Mouse (Mus musculus): ENCODE results near the gene Usp20. TPM values are rescaled to one million over a fixed set of nuclear protein-coding genes. Genes with fewer than 3 reads are reported as not detected.

Gene Usp20
- total and polyA plus RNA-seq, 3 experiments: 3.4 to 13.8 (median 12.0) TPM

DNA sequence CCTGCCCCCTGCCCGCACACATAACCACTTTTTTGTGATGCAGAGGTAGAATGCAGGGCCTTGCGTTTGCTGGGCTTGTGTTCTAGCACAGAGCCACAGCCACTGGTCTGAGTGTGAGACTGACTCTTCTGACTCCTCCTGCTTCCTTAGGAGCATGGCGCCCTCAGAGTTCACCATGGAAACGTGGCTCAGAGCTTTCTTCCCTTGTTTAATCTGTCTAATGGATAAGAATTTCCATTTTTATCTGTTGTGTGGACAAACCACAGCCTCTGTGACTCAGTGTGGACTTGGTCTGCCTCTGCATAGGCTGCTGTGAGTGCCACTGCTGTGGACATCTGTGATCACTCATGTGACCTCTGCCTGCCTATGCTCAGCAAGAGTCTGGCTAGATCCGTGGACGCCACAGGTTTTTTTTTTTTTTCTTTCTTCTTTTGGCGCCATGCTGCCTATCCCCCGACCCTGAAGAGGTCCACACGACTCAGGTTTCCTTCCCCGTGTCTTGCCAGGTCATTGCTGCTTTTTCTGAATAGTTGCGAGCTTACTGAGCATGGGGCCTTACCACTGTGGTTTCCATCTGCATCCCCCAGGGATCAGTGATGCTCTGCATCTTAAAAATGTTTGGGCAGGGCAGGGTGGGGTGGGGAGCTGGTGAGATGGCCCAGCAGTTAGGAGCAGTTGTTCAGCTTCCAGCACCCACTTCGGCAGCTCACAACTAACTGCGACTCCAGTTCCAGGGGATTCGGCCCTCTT, 31.5 kb downstream of the Usp20 start:
- H3K4me3 ChIP-seq (replicated peaks in 1 of 3; ENCODE audit: low read depth in 2 of 3, low read length in 2 of 3, poor library complexity in 1 of 3): no peak overlapping the region
- peaks cover 12 to 32% of the 10 kb centered on the region in 2 experiments for H3K4me1 ChIP-seq (ENCODE audit: control insufficient read depth in 1 of 2, insufficient read depth in 2 of 2)
- peaks cover 58 to 86% of the 10 kb centered on the region in 2 experiments for H3K36me3 ChIP-seq (replicated peaks in 1 of 2; ENCODE audit: control insufficient read depth in 1 of 2, insufficient read depth in 1 of 2, low read length in 1 of 2)
- no peak overlapping the region for H3K9ac ChIP-seq (ENCODE audit: insufficient read depth, low read depth)
- H3K79me2 ChIP-seq (replicated peaks; ENCODE audit: control insufficient read depth, extremely low read depth, insufficient read depth, poor library complexity, severe bottlenecking): no peaks in the 10 kb centered on the region
- no peak for TF ChIP-seq MEF2A (IDR thresholded peaks at IDR 0.05; ENCODE audit: borderline replicate concordance, low read depth, low read length)
- TF ChIP-seq TBP (conservative IDR thresholded peaks at IDR 0.05; ENCODE audit: low read depth, low read length): no peak
- TF ChIP-seq IRF4 (IDR thresholded peaks at IDR 0.05; ENCODE audit: low read depth, low read length): no peak
- TF ChIP-seq BHLHE40 (IDR thresholded peaks at IDR 0.05; ENCODE audit: low read depth, low read length): peak; percentile 28
- peak; percentile 36 for TF ChIP-seq ETS1 (conservative IDR thresholded peaks at IDR 0.05; ENCODE audit: low read depth, low read length)
- TF ChIP-seq USF1 (IDR thresholded peaks at IDR 0.05; ENCODE audit: low read depth, low read length): no peak
- TF ChIP-seq RCOR1 (conservative IDR thresholded peaks at IDR 0.05; ENCODE audit: low read depth, low read length): no peak
- no peak for TF ChIP-seq NELFE (IDR thresholded peaks at IDR 0.05; ENCODE audit: low read depth, low read length)
- TF ChIP-seq ELF1 (IDR thresholded peaks at IDR 0.05; ENCODE audit: low read depth, low read length): no peak
- TF ChIP-seq ZMIZ1 (IDR thresholded peaks at IDR 0.05; ENCODE audit: low read depth, low read length): no peak
- no peak for TF ChIP-seq SIN3A (IDR thresholded peaks at IDR 0.05; ENCODE audit: low read length)
- TF ChIP-seq MXI1 (IDR thresholded peaks at IDR 0.05; ENCODE audit: low read depth, low read length): no peak
- H3K27me3 ChIP-seq (replicated peaks): no peaks in the 10 kb centered on the region
- dilution Hi-C loops (cut with MboI; ENCODE audit: extremely low pct_ligation_motif_present, extremely low pct_unique_long_range_greater_than_20kb, low sequenced_read_pairs) (no loop called here), in situ Hi-C loops (cut with MboI; ENCODE audit: low pct_ligation_motif_present, low pct_unique_long_range_greater_than_20kb, low sequenced_read_pairs) (loop anchor here (25.0 kb wide), 1 partner anchor 274 kb away; no protein-coding TSS in a partner anchor)
- no peak overlapping the region for H3K4me2 ChIP-seq (ENCODE audit: insufficient read depth, low read depth, poor library complexity, severe bottlenecking)
- H3K27ac ChIP-seq (ENCODE audit: insufficient read depth, low read depth): peak overlapping the region; percentile 35
- DNase-seq (ENCODE audit: extremely low read depth): peak; percentile 79
- no peaks in the 10 kb centered on the region for H3K9me3 ChIP-seq (replicated peaks; ENCODE audit: low read length)

DNA sequence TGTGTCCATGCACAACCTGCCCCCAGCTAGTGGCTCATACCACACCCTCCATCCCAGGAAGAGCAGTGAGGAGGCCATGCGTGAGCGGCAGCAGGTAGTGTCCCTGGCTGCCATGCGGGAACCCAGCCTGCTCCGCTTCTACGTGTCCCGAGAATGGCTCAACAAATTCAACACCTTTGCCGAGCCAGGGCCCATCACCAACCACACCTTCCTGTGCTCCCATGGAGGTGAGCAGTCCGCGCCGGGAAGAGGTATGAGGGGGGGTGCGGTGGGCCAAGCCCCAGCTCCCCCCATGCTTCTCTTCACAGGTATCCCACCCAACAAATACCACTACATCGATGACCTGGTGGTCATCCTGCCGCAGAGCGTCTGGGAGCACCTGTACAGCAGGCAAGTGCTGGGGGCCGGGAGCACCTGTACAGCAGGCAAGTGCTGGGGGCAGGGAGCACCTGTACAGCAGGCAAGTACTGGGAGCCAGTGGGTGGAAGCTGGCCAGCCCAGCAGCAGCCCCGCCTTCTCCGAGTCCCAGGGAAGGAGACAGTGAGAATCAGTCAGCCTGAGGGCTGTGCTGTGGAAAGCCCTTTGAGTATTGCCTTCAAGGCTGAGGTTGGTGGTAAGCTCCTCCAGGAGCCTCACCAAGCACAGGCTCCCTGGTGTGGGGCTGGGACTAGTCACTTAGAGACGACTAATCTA, 35.7 kb downstream of the Usp20 start:
- Histone ChIP-seq H3K79me2 (replicated peaks; ENCODE audit: control insufficient read depth, extremely low read depth, insufficient read depth, poor library complexity, severe bottlenecking) (no peaks in the 10 kb centered on the region), H3K4me2 (ENCODE audit: insufficient read depth, low read depth, poor library complexity, severe bottlenecking) (no peak overlapping the region), H3K4me1 (ENCODE audit: control insufficient read depth in 1 of 2, insufficient read depth in 2 of 2) (peaks cover 12 to 25% of the 10 kb centered on the region in 2 experiments), H3K36me3 (replicated peaks in 1 of 2; ENCODE audit: control insufficient read depth in 1 of 2, insufficient read depth in 1 of 2, low read length in 1 of 2) (peaks cover 54 to 86% of the 10 kb centered on the region in 2 experiments), H3K4me3 (replicated peaks in 1 of 3; ENCODE audit: low read depth in 2 of 3, low read length in 2 of 3, poor library complexity in 1 of 3) (no peak overlapping the region), H3K27me3 (replicated peaks) (no peaks in the 10 kb centered on the region), H3K9ac (ENCODE audit: insufficient read depth, low read depth) (no peak overlapping the region), H3K27ac (ENCODE audit: insufficient read depth, low read depth) (no peak overlapping the region), H3K9me3 (replicated peaks; ENCODE audit: low read length) (no peaks in the 10 kb centered on the region)
- in situ Hi-C loops (cut with MboI; ENCODE audit: low pct_ligation_motif_present, low pct_unique_long_range_greater_than_20kb, low sequenced_read_pairs): loop anchor here (25.0 kb wide), 1 partner anchor 270 kb away; no protein-coding TSS in a partner anchor
- dilution Hi-C loops (cut with MboI; ENCODE audit: extremely low pct_ligation_motif_present, extremely low pct_unique_long_range_greater_than_20kb, low sequenced_read_pairs): no loop called here
- TF ChIP-seq POLR2A (IDR thresholded peaks at IDR 0.05; ENCODE audit: low read depth, low read length): no peak
- TF ChIP-seq ZMIZ1 (IDR thresholded peaks at IDR 0.05; ENCODE audit: low read depth, low read length): no peak
- TF ChIP-seq EP300 (IDR thresholded peaks at IDR 0.05; ENCODE audit: low read length): no peak
- TF ChIP-seq MEF2A (IDR thresholded peaks at IDR 0.05; ENCODE audit: borderline replicate concordance, low read depth, low read length): no peak
- no peak for TF ChIP-seq RCOR1 (conservative IDR thresholded peaks at IDR 0.05; ENCODE audit: low read depth, low read length)
- no peak for TF ChIP-seq POLR2AphosphoS2 (IDR thresholded peaks at IDR 0.05; ENCODE audit: low read depth, low read length)
- no peak for TF ChIP-seq MXI1 (IDR thresholded peaks at IDR 0.05; ENCODE audit: low read depth, low read length)
- no peak for TF ChIP-seq UBTF (IDR thresholded peaks at IDR 0.05; ENCODE audit: low read depth, low read length)
- no peak for TF ChIP-seq ZC3H11A (IDR thresholded peaks at IDR 0.05; ENCODE audit: low read depth, low read length)
- no peak for TF ChIP-seq RAD21 (IDR thresholded peaks at IDR 0.05; ENCODE audit: low read depth, low read length)
- no peak for DNase-seq (ENCODE audit: extremely low read depth)

All from CH12.LX (cell line).